Mouse (Mus musculus) colon, adult 2 months (tissue): ENCODE results near the gene Sorcs2. TPM values are rescaled to one million over a fixed set of nuclear protein-coding genes. Genes with fewer than 3 reads are reported as not detected.

Experiments used
- polyA plus RNA-seq: library from polyadenylated mRNA; depleted of rRNA; stranded (reverse); fragments of >200 nt; gene quantifications from 2 replicates; pipeline ENCODE4 v1.2.3, GENCODE M21; 2012; rRNA removed

Gene Sorcs2
- polyA plus RNA-seq = 15.4 and 15.9 TPM in 2 replicates

GRCm38 (mm10) chr5:36397837-36398282, at the start of gene Sorcs2:
Sorcs2 (minus strand) TSS chr5:36398139.

GRCm38 (mm10) chr5:36203916-36204315, 194.0 kb downstream of the Sorcs2 start, which contains the start of gene Psapl1:
Psapl1 (plus strand) TSS chr5:36204021.

Other genes with a start within 250 kb of the Sorcs2 start
- gene Psapl1, start 194.1 kb downstream of the Sorcs2 start, polyA plus RNA-seq = 0.03 TPM in 2 replicates
- 11.2 and 15.3 TPM in 2 replicates for gene Grpel1, start 66.9 kb upstream of the Sorcs2 start, polyA plus RNA-seq
- gene Tada2b, start 86.1 kb upstream of the Sorcs2 start, polyA plus RNA-seq = 10.7 and 10.8 TPM in 2 replicates
- 0.06 TPM in 1 of 2 replicates, not detected in the other for gene Ccdc96, start 86.4 kb upstream of the Sorcs2 start, polyA plus RNA-seq
- gene Tbc1d14, start 195.1 kb upstream of the Sorcs2 start, polyA plus RNA-seq = 15.1 and 17.8 TPM in 2 replicates